Mouse (Mus musculus) limb, embryonic 11.5 days (tissue): ENCODE results near the gene Zfp931. TPM values are rescaled to one million over a fixed set of nuclear protein-coding genes. Genes with fewer than 3 reads are reported as not detected.
A peak's percentile ranks its signal among the peaks of the same experiment; 100 is the strongest.
"Not testable (repeated sequence)": the region's sequence is repeated elsewhere in the genome, so short reads cannot be mapped to it uniquely, and the experiment has no call there.

Source experiments
- ATAC-seq: fragments of 200-750 bp; cut with Nextera tagmentation; 2 replicates; pipeline ENCODE4 v1.8.0; 2017; ENCODE audit warnings: low read depth; ENCODE audit not compliant: insufficient number of reproducible peaks, low FRiP score, low TSS enrichment
- DNase-seq: peaks from one replicate; pipeline ENCODE4 v3.0.0-alpha.2; 2015; ENCODE audit warnings: low spot score
- H3K27ac ChIP-seq: fragments of 300-500 bp; sonication (generic); replicated peaks from 2 replicates; pipeline ENCODE4 v1.5.1; 2014; ENCODE audit warnings: low read depth, mild to moderate bottlenecking, low read length
- H3K27me3 ChIP-seq: fragments of 300-500 bp; sonication (generic); 2 replicates; pipeline ENCODE4 v1.6.1; 2014; ENCODE audit warnings: mild to moderate bottlenecking, low read length, mixed read lengths; ENCODE audit not compliant: control insufficient read depth, insufficient read depth
- H3K36me3 ChIP-seq: fragments of 300-500 bp; sonication (generic); 2 replicates; pipeline ENCODE4 v1.6.1; 2014; ENCODE audit warnings: mild to moderate bottlenecking, low read length, moderate library complexity, mixed read lengths; ENCODE audit not compliant: control insufficient read depth, insufficient read depth
- H3K4me1 ChIP-seq: fragments of 300-500 bp; sonication (generic); 2 replicates; pipeline ENCODE4 v1.6.1; 2014; ENCODE audit warnings: low read length, mixed read lengths; ENCODE audit not compliant: control insufficient read depth, insufficient read depth
- H3K4me2 ChIP-seq: fragments of 300-500 bp; sonication (generic); 2 replicates; pipeline ENCODE4 v1.6.1; 2014; ENCODE audit warnings: low read depth, mild to moderate bottlenecking, moderate library complexity; ENCODE audit not compliant: severe bottlenecking
- H3K4me3 ChIP-seq: fragments of 300-500 bp; sonication (generic); 2 replicates; pipeline ENCODE4 v1.5.1; 2014; ENCODE audit warnings: low read depth, low read length
- H3K9ac ChIP-seq: fragments of 300-500 bp; sonication (generic); 2 replicates; pipeline ENCODE4 v1.6.1; 2014; ENCODE audit warnings: mild to moderate bottlenecking, low read length
- H3K9me3 ChIP-seq: fragments of 300-500 bp; sonication (generic); 2 replicates; pipeline ENCODE4 v1.6.1; 2016; ENCODE audit warnings: low read length; ENCODE audit not compliant: control insufficient read depth
- WGBS: fragments of 180-500 bp; shearing (Covaris S2); extraction: QIAGEN DNeasy Blood & Tissue Kit; methylation state at CpG from one replicate; pipeline ENCODE4 v1.1.7; 2014; 5-methylcytosine and 5-hydroxymethylcytosine counted together
- polyA plus RNA-seq: library from polyadenylated mRNA; unstranded; fragments of >200 nt; fragmentation: Nextera tagmentation; extraction: Ambion mirVana; gene quantifications from 2 replicates; pipeline ENCODE4 v1.2.1, GENCODE M21; 2014

Zfp931 gene
- polyA plus RNA-seq = 12.9 and 15.7 TPM in 2 replicates

DNA sequence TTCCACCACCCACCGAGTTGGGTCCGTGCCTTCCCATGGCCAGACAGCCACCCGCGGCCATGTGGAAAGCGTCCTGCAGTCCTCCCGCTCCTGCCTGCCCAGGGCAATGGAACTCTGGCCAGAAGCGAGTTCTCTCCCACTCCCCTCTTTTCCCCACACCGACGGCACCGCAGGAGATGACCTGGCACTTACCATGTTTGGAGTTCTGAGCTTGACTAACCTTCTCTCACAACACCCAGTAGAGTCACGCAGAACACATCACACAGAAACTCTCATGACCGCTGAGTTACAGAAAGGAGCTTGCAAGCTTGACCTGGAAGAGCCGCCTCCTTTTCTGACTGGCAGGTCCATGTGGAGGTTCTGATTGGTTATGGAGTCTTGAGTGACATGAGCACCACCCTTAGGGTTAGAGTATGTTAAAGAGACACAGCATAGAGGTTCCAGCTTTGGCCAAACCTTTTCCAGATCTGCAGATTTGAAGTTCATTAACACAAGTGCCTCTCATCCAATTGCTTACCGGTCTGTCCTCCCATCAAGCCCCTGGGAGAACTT is at the start of gene Zfp931:
Zfp931 (minus strand) TSS at position 311 of the 552 bp plus-strand sequence.
- not testable (repeated sequence) for DNase-seq, H3K27ac ChIP-seq, H3K9ac ChIP-seq, H3K4me1 ChIP-seq, H3K27me3 ChIP-seq, H3K9me3 ChIP-seq, H3K36me3 ChIP-seq, ATAC-seq
- H3K4me3 ChIP-seq = peak within 1 kb of the TSS; percentile 29
- WGBS = 0% methylated on average over 3 of the region's 14 CpGs
- H3K4me2 ChIP-seq = peak within 1 kb of the TSS; percentile 35

DNA sequence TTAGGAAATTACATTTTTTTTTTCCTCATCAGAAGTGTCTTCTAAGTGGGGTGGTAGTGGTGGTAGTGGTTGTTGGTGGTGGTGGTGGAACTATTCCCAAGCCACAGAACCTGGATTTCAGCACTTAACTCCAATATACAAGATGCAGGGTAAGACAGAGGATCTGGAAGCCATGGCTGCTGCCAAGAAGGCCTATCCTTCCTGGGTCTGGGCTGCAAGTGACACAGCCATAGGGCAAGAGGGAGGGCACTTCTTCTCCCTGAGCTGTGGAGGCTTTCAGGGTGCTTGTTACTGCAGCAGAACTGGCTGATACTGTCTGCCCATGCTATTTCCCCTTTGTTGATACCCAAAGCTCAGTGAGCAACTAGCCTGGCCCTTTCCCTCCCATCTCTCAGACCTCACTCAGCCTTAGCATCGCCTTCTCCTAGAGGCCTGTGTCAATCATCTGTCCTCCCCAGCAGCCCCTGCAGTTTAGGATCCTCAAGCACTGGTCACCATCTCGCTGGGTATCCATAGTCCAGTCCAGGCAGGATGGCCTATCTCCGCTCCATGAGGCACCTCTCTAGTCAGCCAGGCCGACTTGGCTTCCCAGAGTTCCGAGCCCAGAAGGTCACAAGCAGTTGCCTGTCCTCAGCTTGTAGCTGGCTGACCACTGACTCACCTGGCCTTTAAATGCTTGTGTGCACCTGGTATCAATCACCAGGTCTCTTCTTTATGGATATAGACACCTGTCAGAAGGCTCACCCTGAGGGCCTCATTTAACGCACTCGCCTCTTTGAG is 48.0 kb upstream of the Zfp931 start:
- Histone ChIP-seq H3K9me3 (no peaks in the 10 kb centered on the region), H3K4me1 (peaks cover 14% of the 10 kb centered on the region), H3K9ac (no peak overlapping the region), H3K27me3 (no peaks in the 10 kb centered on the region), H3K4me3 (no peak overlapping the region), H3K4me2 (no peak overlapping the region), H3K36me3 (no peaks in the 10 kb centered on the region), H3K27ac (no peak overlapping the region)
- 89% methylated on average over 7 of the region's 7 CpGs for WGBS
- peak; percentile 20 for DNase-seq
- ATAC-seq = no peak

DNA sequence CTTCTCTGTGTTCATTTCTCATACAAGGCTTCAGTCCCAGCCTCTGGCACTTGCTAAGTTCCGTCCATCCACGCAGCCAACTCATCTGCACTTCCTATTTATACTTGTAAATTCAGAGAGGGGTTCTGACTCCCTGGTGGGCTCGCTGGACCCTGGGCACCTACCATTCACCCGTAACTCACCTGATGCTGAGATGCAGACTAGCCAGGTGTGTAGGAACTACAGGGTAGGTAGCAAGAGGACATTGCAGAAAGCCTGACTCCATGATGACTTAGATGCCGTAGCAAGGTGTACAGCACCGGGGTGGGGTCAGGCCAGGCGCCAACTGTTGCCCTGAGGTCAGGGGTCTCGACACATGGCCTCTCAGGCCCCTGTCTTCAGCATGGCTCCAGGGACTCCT is 47.2 kb upstream of the Zfp931 start:
- Histone ChIP-seq H3K27ac (no peak overlapping the region), H3K9me3 (no peaks in the 10 kb centered on the region), H3K9ac (no peak overlapping the region), H3K4me1 (peaks cover 15% of the 10 kb centered on the region), H3K36me3 (no peaks in the 10 kb centered on the region), H3K4me2 (no peak overlapping the region), H3K4me3 (no peak overlapping the region), H3K27me3 (no peaks in the 10 kb centered on the region)
- peak; percentile 18 for DNase-seq
- no peak for ATAC-seq
- WGBS = 78% methylated on average over 8 of the region's 8 CpGs

DNA sequence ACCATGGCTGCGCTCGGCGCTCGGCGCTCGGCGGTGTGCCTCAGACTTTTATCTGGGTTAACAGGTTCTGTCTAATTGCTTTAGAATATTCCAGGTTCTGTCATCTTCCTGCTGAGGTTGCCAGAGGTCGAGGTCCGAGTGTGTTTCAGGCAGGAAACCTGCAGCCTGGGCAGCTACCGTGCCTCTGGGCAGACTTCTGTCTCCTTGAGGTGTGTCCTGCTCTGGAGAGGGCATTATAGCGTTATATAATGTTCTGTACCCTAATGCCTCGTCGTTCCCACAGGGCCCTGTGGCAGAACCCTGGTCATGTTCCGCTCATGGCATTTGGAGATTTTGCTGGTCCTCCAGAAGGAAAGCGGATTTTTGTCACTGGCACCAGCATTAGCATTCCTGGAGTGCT is 45.2 kb upstream of the Zfp931 start:
- Histone ChIP-seq H3K4me1 (peaks cover 25% of the 10 kb centered on the region), H3K27me3 (peaks cover under 1% of the 10 kb centered on the region; the same call in 1 of the 2 replicates), H3K4me2 (no peak overlapping the region), H3K9ac (no peak overlapping the region), H3K36me3 (no peaks in the 10 kb centered on the region), H3K27ac (no peak overlapping the region), H3K9me3 (no peaks in the 10 kb centered on the region), H3K4me3 (no peak overlapping the region)
- ATAC-seq = no peak
- DNase-seq = peak; percentile 19
- WGBS = 67% methylated on average over 15 of the region's 15 CpGs

DNA sequence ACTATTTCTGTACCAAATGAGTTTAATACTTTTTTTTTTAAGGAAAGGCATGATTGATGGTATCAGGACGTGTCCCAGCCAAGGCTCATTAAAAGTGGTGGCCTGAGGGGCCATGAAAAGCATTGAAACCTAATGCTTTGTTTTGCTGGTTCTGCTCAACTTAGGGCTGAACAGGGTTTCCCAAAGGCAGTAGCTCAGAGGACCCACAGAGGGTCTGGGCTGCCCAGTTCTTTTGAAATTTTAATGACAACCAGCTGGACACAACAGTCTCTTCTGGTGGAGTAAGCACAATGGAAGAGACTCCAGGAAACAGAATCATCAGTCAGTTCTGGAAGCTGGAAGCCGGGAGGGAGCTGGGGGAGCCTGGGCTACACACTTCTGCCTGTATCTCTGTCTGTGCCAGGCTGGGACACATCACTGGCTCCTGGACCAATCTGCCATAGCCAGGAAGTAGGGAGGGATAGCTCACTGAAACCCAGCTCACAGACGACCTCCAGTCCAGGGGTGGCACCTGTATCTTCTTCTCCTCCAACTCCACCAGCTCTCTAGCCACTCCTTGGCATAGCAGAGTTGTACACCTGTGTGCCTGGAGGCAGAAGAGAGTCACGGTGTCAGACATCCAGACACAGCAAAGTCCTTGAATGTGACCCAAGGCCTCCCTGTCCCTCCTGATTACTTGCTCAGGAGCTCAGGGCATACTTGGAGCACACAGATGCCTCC is 43.8 kb upstream of the Zfp931 start:
- H3K4me2 ChIP-seq = no peak overlapping the region
- no peak overlapping the region for H3K27ac ChIP-seq
- peaks cover 25% of the 10 kb centered on the region for H3K4me1 ChIP-seq
- DNase-seq (peak; percentile 49), ATAC-seq (0 out of 2 replicates have a peak, but pooled peaks have one; percentile 22)
- H3K27me3 ChIP-seq = peaks cover 4% of the 10 kb centered on the region; the same call in 1 of the 2 replicates
- no peaks in the 10 kb centered on the region for H3K36me3 ChIP-seq
- WGBS = 26% methylated on average over 4 of the region's 4 CpGs
- no peaks in the 10 kb centered on the region for H3K9me3 ChIP-seq
- H3K9ac ChIP-seq = no peak overlapping the region
- H3K4me3 ChIP-seq = no peak overlapping the region

DNA sequence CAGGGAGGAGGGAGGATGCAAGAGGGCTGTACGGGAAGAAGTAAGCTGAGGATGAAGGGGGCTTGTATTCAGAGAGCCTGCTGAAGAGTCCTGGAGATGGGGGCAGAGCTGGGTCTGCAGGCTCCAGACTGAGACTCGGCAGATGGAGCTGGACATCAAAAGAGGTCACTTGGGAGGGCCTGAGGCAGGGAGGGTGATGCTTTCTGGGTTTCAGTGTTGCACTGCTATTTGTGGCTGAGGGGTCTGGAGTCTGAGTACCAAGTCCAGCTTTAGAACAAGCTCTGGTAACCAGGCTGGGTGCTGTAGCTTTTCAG is 43.1 kb upstream of the Zfp931 start:
- H3K9ac ChIP-seq = no peak overlapping the region
- WGBS = 9% methylated on average over 2 of the region's 2 CpGs
- H3K9me3 ChIP-seq = no peaks in the 10 kb centered on the region
- ATAC-seq = no peak
- no peaks in the 10 kb centered on the region for H3K36me3 ChIP-seq
- no peak overlapping the region for H3K4me3 ChIP-seq
- H3K27ac ChIP-seq = no peak overlapping the region
- H3K4me2 ChIP-seq = no peak overlapping the region
- peaks cover 25% of the 10 kb centered on the region for H3K4me1 ChIP-seq
- no peak for DNase-seq
- H3K27me3 ChIP-seq = peaks cover 4% of the 10 kb centered on the region; the same call in 1 of the 2 replicates

DNA sequence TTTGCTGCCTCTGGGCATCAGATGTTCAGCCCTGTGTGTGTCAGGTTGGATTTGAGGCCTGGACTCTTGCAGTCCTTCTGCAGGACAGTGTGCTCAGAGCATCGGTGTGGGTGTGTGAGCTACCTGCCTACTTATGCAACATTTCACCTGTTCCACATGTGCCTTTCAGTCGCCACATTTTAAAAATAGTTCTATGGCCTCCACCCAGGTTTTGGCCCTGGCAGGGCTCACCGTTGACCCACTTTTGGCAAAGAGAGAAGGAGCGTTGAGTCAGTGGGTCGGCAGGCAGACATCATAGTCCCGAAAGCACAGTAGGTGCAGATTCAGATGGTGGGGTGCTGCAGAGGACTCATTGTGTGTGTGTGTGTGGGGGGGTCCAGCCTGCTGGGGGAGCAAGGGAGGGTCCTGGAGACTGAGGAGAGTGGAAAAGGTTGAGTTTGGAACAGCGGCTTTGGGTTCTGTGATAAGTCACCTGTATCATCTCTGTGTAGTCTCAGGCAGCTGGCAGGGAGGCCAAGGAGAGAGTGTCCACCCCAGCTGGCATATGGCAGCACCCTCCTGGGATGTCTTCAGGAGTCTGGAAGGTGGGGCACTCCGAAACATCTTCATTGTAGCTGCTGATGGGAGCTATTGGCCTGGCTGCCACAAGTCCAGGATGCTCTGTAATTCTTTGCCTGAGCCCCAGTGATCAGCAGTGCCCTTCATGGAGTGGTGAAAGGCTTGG is 42.5 kb upstream of the Zfp931 start:
- Histone ChIP-seq H3K9me3 (no peaks in the 10 kb centered on the region), H3K9ac (no peak overlapping the region), H3K36me3 (no peaks in the 10 kb centered on the region), H3K4me2 (no peak overlapping the region), H3K4me3 (no peak overlapping the region), H3K4me1 (peaks cover 25% of the 10 kb centered on the region), H3K27me3 (peaks cover 4% of the 10 kb centered on the region; the same call in 1 of the 2 replicates), H3K27ac (no peak overlapping the region)
- no peak for ATAC-seq
- WGBS = 93% methylated on average over 8 of the region's 8 CpGs
- peak; percentile 22 for DNase-seq

DNA sequence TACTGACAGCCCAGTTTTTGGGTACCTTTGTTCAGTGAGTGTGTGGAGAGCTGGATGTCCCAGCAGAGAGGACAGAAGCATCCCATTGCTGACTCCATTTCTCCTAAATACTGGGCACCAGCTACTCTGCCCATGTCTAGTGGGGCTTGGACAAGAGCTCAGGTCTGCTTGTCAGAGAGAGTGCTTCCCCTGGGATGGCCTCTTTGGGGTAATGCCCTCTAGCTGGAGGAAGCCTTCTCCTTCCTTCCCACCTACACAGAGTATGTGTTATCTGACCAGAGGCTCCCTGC is 42.0 kb upstream of the Zfp931 start:
- Histone ChIP-seq H3K4me1 (peaks cover 25% of the 10 kb centered on the region), H3K4me2 (no peak overlapping the region), H3K27me3 (peaks cover 4% of the 10 kb centered on the region; the same call in 1 of the 2 replicates), H3K36me3 (no peaks in the 10 kb centered on the region), H3K9ac (no peak overlapping the region), H3K4me3 (no peak overlapping the region), H3K9me3 (no peaks in the 10 kb centered on the region), H3K27ac (no peak overlapping the region)
- DNase-seq (no peak), ATAC-seq (no peak)
